Mouse (Mus musculus) CH12.LX (cell line): ENCODE measurements around the gene Col18a1. TPM values are rescaled to one million over a fixed set of nuclear protein-coding genes. Genes with fewer than 3 reads are reported as not detected.

Experiments
- DNase-seq: peaks from one replicate; pipeline ENCODE4 v3.0.0-alpha.2; 2013; ENCODE audit errors: extremely low read depth
- H3K27ac ChIP-seq: 2 replicates; pipeline ENCODE4 v1.5.1; 2012; ENCODE audit warnings: low read depth, mild to moderate bottlenecking, control low read depth, moderate library complexity; ENCODE audit not compliant: insufficient read depth
- H3K27me3 ChIP-seq: replicated peaks from 2 replicates; pipeline ENCODE3; 2012; ENCODE audit warnings: inconsistent platforms
- H3K36me3 ChIP-seq, 2 experiments: replicated peaks in 1 of 2; 2 replicates each; pipeline versions ENCODE3 to v1.6.1; 2012; ENCODE audit warnings: inconsistent platforms in 1 of 2, low read length in 1 of 2, mild to moderate bottlenecking in 1 of 2, mixed read lengths in 1 of 2, moderate library complexity in 1 of 2; ENCODE audit not compliant: control insufficient read depth in 1 of 2, insufficient read depth in 1 of 2
- H3K4me1 ChIP-seq, 2 experiments: 2 replicates each; pipeline ENCODE4 v1.6.1; 2012; ENCODE audit warnings: inconsistent platforms in 1 of 2, moderate library complexity in 1 of 2; ENCODE audit not compliant: insufficient read depth in 2 of 2, control insufficient read depth in 1 of 2
- H3K4me2 ChIP-seq: 2 replicates; pipeline ENCODE4 v1.6.1; 2012; ENCODE audit warnings: low read depth, mild to moderate bottlenecking, control low read depth; ENCODE audit not compliant: poor library complexity, insufficient read depth, severe bottlenecking
- H3K4me3 ChIP-seq, 3 experiments: fragments of 150-350 bp in 1 of 3; sonication (generic) in 1 of 3; replicated peaks in 1 of 3; 2 replicates each; pipeline versions ENCODE3 to v1.5.1; 2011 to 2012; ENCODE audit warnings: low read depth in 2 of 3, low read length in 2 of 3, mild to moderate bottlenecking in 2 of 3, moderate library complexity in 2 of 3, control low read depth in 1 of 3, improper control_type of control experiment in 1 of 3, inconsistent platforms in 1 of 3, mixed read lengths in 1 of 3; ENCODE audit not compliant: poor library complexity in 1 of 3
- H3K79me2 ChIP-seq: replicated peaks from 2 replicates; pipeline ENCODE4 v1.6.1; 2012; ENCODE audit warnings: mild to moderate bottlenecking, moderate library complexity; ENCODE audit not compliant: control insufficient read depth, poor library complexity, insufficient read depth, severe bottlenecking; ENCODE audit errors: extremely low read depth
- H3K9ac ChIP-seq: 2 replicates; pipeline ENCODE4 v1.6.1; 2012; ENCODE audit warnings: low read depth, mild to moderate bottlenecking, control low read depth, moderate library complexity; ENCODE audit not compliant: insufficient read depth
- H3K9me3 ChIP-seq: replicated peaks from 2 replicates; pipeline ENCODE3; 2012; ENCODE audit warnings: low read length, inconsistent platforms, mixed read lengths
- BHLHE40 ChIP-seq: IDR thresholded peaks from 2 replicates; pipeline ENCODE4 v1.6.1; 2011; ENCODE audit warnings: mild to moderate bottlenecking, low read depth, low read length, improper control_type of control experiment
- CHD1 ChIP-seq: IDR thresholded peaks from 2 replicates; pipeline ENCODE4 v1.6.1; 2012; ENCODE audit warnings: low read depth, low read length, improper control_type of control experiment, inconsistent platforms
- CTCF ChIP-seq, 2 experiments: IDR thresholded peaks in 1 of 2; conservative IDR thresholded peaks in 1 of 2; 2 replicates each; pipeline ENCODE4 v1.5.1; 2011 to 2012; ENCODE audit warnings: low read depth in 2 of 2, low read length in 2 of 2, improper control_type of control experiment in 1 of 2, inconsistent platforms in 1 of 2, mild to moderate bottlenecking in 1 of 2, moderate library complexity in 1 of 2
- E2F4 ChIP-seq: IDR thresholded peaks from 2 replicates; pipeline ENCODE4 v1.6.1; 2011; ENCODE audit warnings: low read depth, low read length, improper control_type of control experiment; ENCODE audit not compliant: insufficient replicate concordance
- EP300 ChIP-seq: IDR thresholded peaks from 2 replicates; pipeline ENCODE4 v1.6.1; 2011; ENCODE audit warnings: low read length, improper control_type of control experiment
- GABPA ChIP-seq: IDR thresholded peaks from 2 replicates; pipeline ENCODE4 v1.6.1; 2012; ENCODE audit warnings: low read depth, low read length, improper control_type of control experiment, inconsistent platforms; ENCODE audit not compliant: insufficient replicate concordance
- IRF4 ChIP-seq: IDR thresholded peaks from 2 replicates; pipeline ENCODE4 v1.6.1; 2014; ENCODE audit warnings: low read depth, mild to moderate bottlenecking, inconsistent platforms, low read length, improper control_type of control experiment
- JUN ChIP-seq: IDR thresholded peaks from 2 replicates; pipeline ENCODE4 v1.6.1; 2011; ENCODE audit warnings: low read depth, mild to moderate bottlenecking, low read length, improper control_type of control experiment, moderate library complexity; ENCODE audit not compliant: insufficient read depth
- JUND ChIP-seq: conservative IDR thresholded peaks from 2 replicates; pipeline ENCODE4 v1.6.1; 2011; ENCODE audit warnings: low read depth, low read length, improper control_type of control experiment
- KAT2A ChIP-seq: IDR thresholded peaks from 2 replicates; pipeline ENCODE4 v1.6.1; 2012; ENCODE audit warnings: low read length, improper control_type of control experiment, inconsistent platforms; ENCODE audit not compliant: insufficient replicate concordance
- MAFK ChIP-seq: IDR thresholded peaks from 2 replicates; pipeline ENCODE4 v1.6.1; 2011; ENCODE audit warnings: low read length, improper control_type of control experiment; ENCODE audit not compliant: insufficient replicate concordance
- MAZ ChIP-seq: IDR thresholded peaks from 2 replicates; pipeline ENCODE4 v1.6.1; 2012; ENCODE audit warnings: low read depth, mild to moderate bottlenecking, inconsistent platforms, low read length, improper control_type of control experiment, moderate library complexity
- MEF2A ChIP-seq: IDR thresholded peaks from 2 replicates; pipeline ENCODE4 v1.6.1; 2014; ENCODE audit warnings: low read depth, mild to moderate bottlenecking, inconsistent platforms, low read length, improper control_type of control experiment, borderline replicate concordance
- MXI1 ChIP-seq: IDR thresholded peaks from 2 replicates; pipeline ENCODE4 v1.6.1; 2011; ENCODE audit warnings: mild to moderate bottlenecking, low read depth, low read length, improper control_type of control experiment
- MYC ChIP-seq: IDR thresholded peaks from 2 replicates; pipeline ENCODE4 v1.6.1; 2011; ENCODE audit warnings: low read depth, mild to moderate bottlenecking, improper control_type of control experiment, low read length
- RAD21 ChIP-seq: IDR thresholded peaks from 2 replicates; pipeline ENCODE4 v1.6.1; 2011; ENCODE audit warnings: low read depth, mild to moderate bottlenecking, low read length, improper control_type of control experiment, moderate library complexity
- SIN3A ChIP-seq: IDR thresholded peaks from 2 replicates; pipeline ENCODE4 v1.6.1; 2012; ENCODE audit warnings: low read length, improper control_type of control experiment, inconsistent platforms
- TBP ChIP-seq: conservative IDR thresholded peaks from 2 replicates; pipeline ENCODE4 v1.6.1; 2011; ENCODE audit warnings: low read depth, low read length, improper control_type of control experiment
- TCF12 ChIP-seq: IDR thresholded peaks from 2 replicates; pipeline ENCODE4 v1.6.1; 2014; ENCODE audit warnings: low read depth, mild to moderate bottlenecking, inconsistent platforms, low read length, improper control_type of control experiment
- UBTF ChIP-seq: IDR thresholded peaks from 2 replicates; pipeline ENCODE4 v1.6.1; 2012; ENCODE audit warnings: low read depth, mild to moderate bottlenecking, inconsistent platforms, low read length, improper control_type of control experiment, moderate library complexity
- USF1 ChIP-seq: IDR thresholded peaks from 2 replicates; pipeline ENCODE4 v1.6.1; 2014; ENCODE audit warnings: low read depth, mild to moderate bottlenecking, inconsistent platforms, low read length, improper control_type of control experiment
- USF2 ChIP-seq: conservative IDR thresholded peaks from 2 replicates; pipeline ENCODE4 v1.6.1; 2011; ENCODE audit warnings: low read depth, low read length, improper control_type of control experiment
- ZMIZ1 ChIP-seq: IDR thresholded peaks from 2 replicates; pipeline ENCODE4 v1.6.1; 2012; ENCODE audit warnings: low read depth, mild to moderate bottlenecking, inconsistent platforms, low read length, improper control_type of control experiment
- ZNF384 ChIP-seq: IDR thresholded peaks from 2 replicates; pipeline ENCODE4 v1.6.1; 2012; ENCODE audit warnings: low read depth, low read length, improper control_type of control experiment, inconsistent platforms
- dilution Hi-C: fragments of 300-500 bp; cut with MboI; formaldehyde crosslinking; loops from 2 replicates; pipeline ENCODE4 v1.14.3; 2020; ENCODE audit warnings: low sequenced_read_pairs; ENCODE audit not compliant: extremely low pct_unique_long_range_greater_than_20kb, extremely low pct_ligation_motif_present
- in situ Hi-C: fragments of 300-500 bp; cut with MboI; formaldehyde crosslinking; loops from 3 replicates; pipeline ENCODE4 v1.14.3; 2019; ENCODE audit warnings: low sequenced_read_pairs, low pct_ligation_motif_present, low pct_unique_long_range_greater_than_20kb, mixed read lengths
- polyA plus RNA-seq: library from polyadenylated mRNA; unstranded; fragments of >175 nt; gene quantifications from 2 replicates; pipeline ENCODE4 v1.2.1, GENCODE M21; 2012; ENCODE audit warnings: low read depth; ENCODE audit not compliant: insufficient read length
- total RNA-seq, 2 experiments: library from RNA; depleted of rRNA; stranded (reverse); fragments of 300-350 nt in 1 of 2; fragments of >200 nt in 1 of 2; gene quantifications; 2 replicates each; pipeline ENCODE4 v1.2.3; 2012 to 2014

Col18a1 gene
- total and polyA plus RNA-seq, 3 experiments, result 0.17 to 14.5 (median 1.7) TPM

- Histone ChIP-seq H3K4me2 (no peak overlapping the region), H3K27ac (no peak overlapping the region), H3K4me3 (no peak overlapping the region), H3K4me1 (no peaks in the 10 kb centered on the region), H3K27me3 (peaks cover 92% of the 10 kb centered on the region), H3K9ac (no peak overlapping the region), H3K9me3 (no peaks in the 10 kb centered on the region), H3K36me3 (no peaks in the 10 kb centered on the region), H3K79me2 (no peaks in the 10 kb centered on the region)
- dilution Hi-C loops (no loop called here), in situ Hi-C loops (no loop called here)
- TF ChIP-seq CHD1, result no peak
- no peak for TF ChIP-seq MEF2A
- TF ChIP-seq ZNF384, result no peak
- no peak for TF ChIP-seq JUN
- TF ChIP-seq GABPA, result no peak
- no peak for TF ChIP-seq RAD21
- no peak for TF ChIP-seq E2F4
- TF ChIP-seq JUND, result no peak
- TF ChIP-seq BHLHE40, result no peak
- TF ChIP-seq EP300, result no peak
- TF ChIP-seq KAT2A, result no peak
- no peak for TF ChIP-seq MAFK
- TF ChIP-seq UBTF, result no peak
- no peak for TF ChIP-seq TCF12
- TF ChIP-seq MXI1, result no peak
- no peak for TF ChIP-seq MYC
- no peak for TF ChIP-seq USF2
- TF ChIP-seq ZMIZ1, result no peak
- no peak for TF ChIP-seq SIN3A
- DNase-seq, result no peak
These were observed 8.9 kb downstream of the Col18a1 start for GRCm38 (mm10) chr10:77157245-77158019.

GRCm38 (mm10) chr10:77152178-77152621 lies 14.1 kb downstream of the Col18a1 start:
- no peak overlapping the region for H3K4me3 ChIP-seq
- no peaks in the 10 kb centered on the region for H3K4me1 ChIP-seq
- no peak overlapping the region for H3K27ac ChIP-seq
- no peak overlapping the region for H3K9ac ChIP-seq
- dilution Hi-C loops, result no loop called here
- in situ Hi-C loops, result no loop called here
- H3K4me2 ChIP-seq, result no peak overlapping the region
- no peaks in the 10 kb centered on the region for H3K36me3 ChIP-seq
- no peaks in the 10 kb centered on the region for H3K9me3 ChIP-seq
- no peaks in the 10 kb centered on the region for H3K79me2 ChIP-seq
- peaks cover 73% of the 10 kb centered on the region for H3K27me3 ChIP-seq
- no peak for TF ChIP-seq USF1
- TF ChIP-seq IRF4, result no peak
- no peak for TF ChIP-seq EP300
- no peak for TF ChIP-seq KAT2A
- TF ChIP-seq MAFK, result no peak
- no peak for TF ChIP-seq TBP
- TF ChIP-seq SIN3A, result no peak
- no peak for TF ChIP-seq GABPA
- TF ChIP-seq RAD21, result no peak
- TF ChIP-seq MAZ, result no peak
- TF ChIP-seq CTCF (conservative IDR thresholded peaks at IDR 0.05 in 1 of 2, IDR thresholded peaks at IDR 0.05 in 1 of 2; ENCODE audit: low read depth in 2 of 2, low read length in 2 of 2), result no peak
- no peak for DNase-seq
